ENCODE assay signal across 12 mouse cellular contexts in genomic region chr16:85001939-85002556, GRCm38 (mm10).
DNase-seq lines count a peak whose midpoint lies in the region; ATAC-seq lines count a peak whose summit lies in the region.
"Had no signal": no experiment of that assay in that cellular context is flagged by ENCODE, and none has a peak within 500 bp of the region (broad histone marks: within the 10 kb centered on the region; RNA-seq: fewer than 3 reads in every experiment).

No protein-coding gene starts in this region.

- H3K4me3 ChIP-seq in intestine, embryonic 15.5 days (replicated peaks): no peak overlapping the region
- H3K4me3 ChIP-seq: kidney, embryonic 15.5 days; limb, embryonic 13.5 days had no signal

- no peaks in the 10 kb centered on the region for H3K4me1 ChIP-seq in intestine, embryonic 15.5 days (replicated peaks)
- H3K4me1 ChIP-seq: kidney, embryonic 15.5 days; limb, embryonic 13.5 days had no signal

- peak; percentile 71 for DNase-seq in layer of hippocampus, adult 11-12 months (ENCODE audit: low spot score)
- DNase-seq in layer of hippocampus, postnatal 10 days (ENCODE audit: low spot score in 2 of 2): no peak
- peak; percentile 71 to 74 for DNase-seq in cerebellum, postnatal 14 days
- peak; percentile 58 for DNase-seq in layer of hippocampus, adult 9-10 months (ENCODE audit: low spot score)
- DNase-seq in right cerebral cortex, postnatal 14 days: peak; percentile 41
- DNase-seq in thymus, postnatal 25 days: no peak
- no peak for DNase-seq in heart, postnatal 4 days
- DNase-seq: adrenal gland, postnatal 25 days; heart, adult 18-20 months had no signal

- H3K27ac ChIP-seq in intestine, embryonic 15.5 days: no peak overlapping the region
- H3K27ac ChIP-seq: kidney, embryonic 15.5 days; limb, embryonic 13.5 days had no signal

- no peak for ATAC-seq in intestine, embryonic 15.5 days

- 95% methylated on average over 5 of the region's 5 CpGs for WGBS in intestine, embryonic 15.5 days

- H3K9ac ChIP-seq in intestine, embryonic 15.5 days: no peak overlapping the region
- H3K9ac ChIP-seq: kidney, embryonic 15.5 days; limb, embryonic 13.5 days had no signal

- H3K4me2 ChIP-seq in intestine, embryonic 15.5 days (replicated peaks): no peak overlapping the region
- H3K4me2 ChIP-seq: kidney, embryonic 15.5 days; limb, embryonic 13.5 days had no signal

- peaks cover 3% of the 10 kb centered on the region for H3K36me3 ChIP-seq in intestine, embryonic 15.5 days

- no peaks in the 10 kb centered on the region for H3K27me3 ChIP-seq in intestine, embryonic 15.5 days (replicated peaks)
- H3K27me3 ChIP-seq: kidney, embryonic 15.5 days; limb, embryonic 13.5 days had no signal

- no peaks in the 10 kb centered on the region for H3K9me3 ChIP-seq in intestine, embryonic 15.5 days
- H3K9me3 ChIP-seq: limb, embryonic 13.5 days had no signal

Comparison
In these comparisons a context has a peak if more than half of its experiments do, and no peak if none do; other contexts are left out.
1. DNase-seq: peak in layer of hippocampus, adult 11-12 months (single experiment), cerebellum, postnatal 14 days (2 of 2), layer of hippocampus, adult 9-10 months (single experiment) and right cerebral cortex, postnatal 14 days (single experiment); none in layer of hippocampus, postnatal 10 days (0 of 2), thymus, postnatal 25 days (single experiment) and heart, postnatal 4 days (single experiment).